Comparison of ENCODE assay signal across 25 mouse cellular contexts in genomic region chr11:88035970-88036369, GRCm38 (mm10).
"Had no signal": no experiment of that assay in that cellular context is flagged by ENCODE, and none has a peak within 500 bp of the region (broad histone marks: within the 10 kb centered on the region; RNA-seq: fewer than 3 reads in every experiment).

No protein-coding gene starts in this region.

- DNase-seq: gastrocnemius, postnatal 14 days; gastrocnemius, postnatal 36 days; heart, adult 2 months; heart, postnatal 14 days; heart, postnatal 36 days; kidney, adult 11 months; kidney, adult 2 months; kidney, adult 9 months; kidney, postnatal 14 days; kidney, postnatal 36 days; layer of hippocampus, adult 9-11 months; liver; liver, embryonic 13.5 days; liver, postnatal 0 days had no signal

- H3K9ac ChIP-seq: heart, embryonic 12.5 days; hindbrain, embryonic 13.5 days; hindbrain, embryonic 15.5 days; intestine, embryonic 15.5 days; kidney, embryonic 15.5 days; limb, embryonic 12.5 days; liver, embryonic 13.5 days; liver, embryonic 15.5 days; liver, postnatal 0 days had no signal

- H3K27ac ChIP-seq: heart, adult 2 months; hindbrain, embryonic 13.5 days; hindbrain, embryonic 15.5 days; hindbrain, postnatal 0 days; intestine, embryonic 15.5 days; kidney, embryonic 15.5 days; kidney, postnatal 0 days; limb, embryonic 10.5 days; limb, embryonic 12.5 days; liver, embryonic 13.5 days; liver, embryonic 15.5 days had no signal

- H3K4me3 ChIP-seq: heart, adult 2 months; heart, embryonic 12.5 days; hindbrain, embryonic 13.5 days; hindbrain, embryonic 15.5 days; intestine, embryonic 15.5 days; kidney, embryonic 15.5 days; limb, embryonic 10.5 days; limb, embryonic 12.5 days; liver, embryonic 13.5 days; liver, embryonic 15.5 days had no signal

- H3K4me2 ChIP-seq: hindbrain, embryonic 13.5 days; hindbrain, embryonic 15.5 days; intestine, embryonic 15.5 days; kidney, embryonic 15.5 days; limb, embryonic 12.5 days; liver, embryonic 11.5 days; liver, embryonic 13.5 days; liver, embryonic 15.5 days had no signal

- H3K27me3 ChIP-seq: heart, embryonic 12.5 days; hindbrain, embryonic 13.5 days; hindbrain, embryonic 15.5 days; intestine, embryonic 15.5 days; kidney, embryonic 15.5 days; limb, embryonic 12.5 days; liver, embryonic 13.5 days; liver, embryonic 15.5 days had no signal

- H3K36me3 ChIP-seq: hindbrain, embryonic 15.5 days; intestine, embryonic 15.5 days; limb, embryonic 12.5 days; liver, embryonic 13.5 days; liver, embryonic 15.5 days had no signal

- H3K4me1 ChIP-seq: hindbrain, embryonic 15.5 days; intestine, embryonic 15.5 days; kidney, embryonic 15.5 days; limb, embryonic 10.5 days; limb, embryonic 12.5 days; liver, embryonic 13.5 days; liver, embryonic 15.5 days had no signal

- H3K9me3 ChIP-seq: hindbrain, embryonic 13.5 days; hindbrain, embryonic 15.5 days; intestine, embryonic 15.5 days; kidney, embryonic 15.5 days; limb, embryonic 10.5 days; limb, embryonic 12.5 days; liver, embryonic 13.5 days; liver, embryonic 15.5 days had no signal
